Mouse (Mus musculus): ENCODE results near the gene Eif4a1.

DNA sequence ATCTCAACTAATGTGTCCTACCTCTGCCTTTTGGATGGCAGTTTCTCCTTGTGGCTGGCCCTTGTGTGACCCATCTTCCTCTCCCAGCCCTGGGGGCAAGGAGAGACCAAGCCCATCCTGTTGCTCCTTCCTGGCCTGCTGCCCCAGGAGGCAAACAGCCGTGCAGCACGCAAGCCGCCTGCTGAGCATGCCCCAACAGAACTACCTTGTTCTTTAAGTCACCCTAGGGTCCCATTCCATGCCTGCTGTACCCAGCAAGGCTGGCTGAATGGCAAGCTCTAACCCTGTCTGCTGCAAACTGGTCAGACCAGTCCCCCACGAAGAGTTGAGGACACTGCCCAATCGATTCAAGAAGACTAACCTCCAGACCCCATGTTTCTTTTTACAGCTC lies 16.2 kb downstream of the Eif4a1 start:
- TF ChIP-seq CTCF (IDR thresholded peaks at IDR 0.05; ENCODE audit: low read depth) (no peak), EP300 (optimal IDR thresholded peaks at IDR 0.05) (no peak)

Data from stomach, postnatal 0 days (tissue).